Comparison of ENCODE assay signal across 22 mouse cellular contexts in the genomic region with DNA sequence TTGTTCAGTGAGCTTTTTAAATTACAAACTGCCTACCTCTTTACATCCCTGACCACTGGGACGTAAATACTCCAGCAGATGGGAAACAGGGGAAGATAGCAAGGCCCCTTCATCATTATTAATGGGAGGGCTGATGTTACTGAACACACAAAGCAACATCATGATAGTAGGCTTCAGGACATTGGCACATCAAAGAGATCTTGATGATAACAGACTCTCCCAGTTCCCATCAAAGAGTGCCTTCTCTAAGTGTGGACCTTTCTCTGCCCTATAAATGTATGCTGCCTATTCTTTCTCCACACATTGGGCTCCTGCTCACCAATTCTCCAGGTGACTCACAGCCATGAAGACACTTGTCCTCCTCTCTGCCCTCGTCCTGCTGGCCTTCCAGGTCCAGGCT. TPM values are rescaled to one million over a fixed set of nuclear protein-coding genes. Genes with fewer than 3 reads are reported as not detected.
"Had no signal": no experiment of that assay in that cellular context is flagged by ENCODE, and none has a peak within 500 bp of the region (broad histone marks: within the 10 kb centered on the region; RNA-seq: fewer than 3 reads in every experiment).

A gene (plus strand): TSS at position 301 of the 400 bp plus-strand sequence.

RNA-seq across cellular contexts. Expression of the gene that starts here (rescaled TPM):
- polyA plus RNA-seq: heart, embryonic 10.5 days; heart, embryonic 11.5 days; heart, embryonic 12.5 days; heart, embryonic 13.5 days; heart, embryonic 14.5 days; heart, embryonic 15.5 days; heart, postnatal 0 days; hindbrain, embryonic 10.5 days; hindbrain, embryonic 11.5 days; hindbrain, embryonic 12.5 days; hindbrain, embryonic 13.5 days; hindbrain, embryonic 14.5 days; hindbrain, embryonic 15.5 days; hindbrain, embryonic 16.5 days; hindbrain, postnatal 0 days; inflammation-experienced regulatory T-cells, adult 6 months; intestine, embryonic 14.5 days; kidney, adult 2 months; kidney, embryonic 14.5 days; kidney, embryonic 15.5 days; kidney, embryonic 16.5 days; kidney, postnatal 0 days had no signal
